Mouse (Mus musculus) C2C12 (cell line): ENCODE results near the gene Gm17359. TPM values are rescaled to one million over a fixed set of nuclear protein-coding genes. Genes with fewer than 3 reads are reported as not detected.
A peak's percentile ranks its signal among the peaks of the same experiment; 100 is the strongest.

Source experiments
- H3K27me3 ChIP-seq: one replicate; pipeline ENCODE4 v1.6.1; 2011; ENCODE audit not compliant: control insufficient read depth, insufficient read depth, insufficient read length
- H3K36me3 ChIP-seq: one replicate; pipeline ENCODE4 v1.6.1; 2011; ENCODE audit not compliant: control insufficient read depth, insufficient read depth
- H3K4me3 ChIP-seq: one replicate; pipeline ENCODE4 v1.5.1; 2011; ENCODE audit warnings: mild to moderate bottlenecking, control low read depth; ENCODE audit not compliant: poor library complexity, insufficient read depth, severe bottlenecking
- H3K79me2 ChIP-seq: one replicate; pipeline ENCODE4 v1.6.1; 2011; ENCODE audit not compliant: control insufficient read depth, insufficient read depth
- H3K79me3 ChIP-seq: one replicate; pipeline ENCODE4 v1.6.1; 2011; ENCODE audit warnings: low read depth, control low read depth
- H3ac ChIP-seq: one replicate; pipeline ENCODE3; 2011; ENCODE audit warnings: low read depth; ENCODE audit not compliant: control insufficient read depth, insufficient read length
- CEBPB ChIP-seq: IDR thresholded peaks from one replicate; pipeline ENCODE4 v1.6.1; 2011; ENCODE audit warnings: low read depth, mild to moderate bottlenecking, control low read depth, moderate library complexity
- CTCF ChIP-seq: IDR thresholded peaks from one replicate; pipeline ENCODE4 v1.5.1; 2011; ENCODE audit not compliant: control insufficient read depth, insufficient read depth, insufficient read length
- FOSL1 ChIP-seq: IDR thresholded peaks from one replicate; pipeline ENCODE4 v1.8.0; 2011; ENCODE audit warnings: mild to moderate bottlenecking, low read length; ENCODE audit not compliant: poor library complexity, insufficient read depth, severe bottlenecking
- MAX ChIP-seq: IDR thresholded peaks from one replicate; pipeline ENCODE4 v1.6.1; 2011; ENCODE audit warnings: mild to moderate bottlenecking, control low read depth
- MYOD1 ChIP-seq: IDR thresholded peaks from one replicate; pipeline ENCODE4 v1.6.1; 2011; ENCODE audit warnings: low read depth; ENCODE audit not compliant: control insufficient read depth, insufficient read length
- MYOG ChIP-seq: IDR thresholded peaks from one replicate; pipeline ENCODE4 v1.6.1; 2011; ENCODE audit not compliant: control insufficient read depth, insufficient read length; ENCODE audit errors: extremely low read depth
- USF1 ChIP-seq: IDR thresholded peaks from one replicate; pipeline ENCODE4 v1.6.1; 2011; ENCODE audit warnings: low read depth, mild to moderate bottlenecking, control low read depth, moderate library complexity
- polyA plus RNA-seq: library from polyadenylated mRNA; unstranded; fragments of >200 nt; fragmentation: generic; extraction: Trizol; gene quantifications from one replicate; pipeline ENCODE4 v1.2.1, GENCODE M21; 2012; ENCODE audit warnings: missing spikeins

The Gm17359 gene
- polyA plus RNA-seq, 1 experiment = not detected

DNA sequence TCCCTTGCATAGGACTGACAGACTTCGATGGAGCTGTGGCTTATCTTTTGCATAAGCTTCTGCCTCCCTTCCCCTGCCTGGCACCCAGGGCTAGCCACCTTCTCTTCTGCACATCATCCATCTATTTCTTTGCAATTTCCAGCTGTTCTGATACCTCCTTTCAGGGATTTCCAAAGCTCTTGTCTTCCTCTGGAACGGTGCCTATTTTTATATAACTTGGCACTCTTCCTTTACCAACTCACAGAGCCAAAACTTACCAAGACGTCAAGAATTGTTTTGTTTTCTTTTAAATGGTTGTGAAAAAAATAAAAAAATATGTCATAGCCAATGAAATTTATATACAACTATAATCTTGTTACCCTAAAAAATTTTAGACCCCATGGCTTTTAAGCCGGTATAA, 64.1 kb downstream of the Gm17359 start:
- H3K79me2 ChIP-seq = no peaks in the 10 kb centered on the region
- no peaks in the 10 kb centered on the region for H3K79me3 ChIP-seq
- H3K27me3 ChIP-seq = no peaks in the 10 kb centered on the region
- no peak overlapping the region for H3K4me3 ChIP-seq
- H3ac ChIP-seq = no peak overlapping the region
- TF ChIP-seq MYOD1 (no peak), CTCF (no peak), USF1 (no peak), CEBPB (no peak), MYOG (no peak), MAX (no peak), FOSL1 (no peak)
- H3K36me3 ChIP-seq = no peaks in the 10 kb centered on the region

DNA sequence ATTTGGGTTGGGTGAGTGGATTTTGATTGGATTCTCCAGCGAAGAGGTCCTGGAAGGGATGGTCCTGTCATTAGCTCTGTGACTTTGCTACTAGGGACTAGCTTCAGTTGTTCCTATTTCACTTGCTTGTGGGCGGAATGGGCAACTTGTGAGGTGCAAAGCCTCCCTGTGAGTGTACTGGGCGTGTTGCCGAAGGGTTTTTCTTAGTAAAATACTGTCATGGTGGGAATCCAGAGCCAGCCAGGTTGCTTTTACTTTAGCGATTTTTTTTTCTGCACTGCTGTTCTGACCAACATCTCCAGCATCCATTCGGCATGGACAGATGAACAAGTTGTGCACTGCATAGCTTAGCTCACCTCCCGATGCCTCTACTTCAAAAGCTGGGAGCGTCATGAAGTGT, 65.6 kb downstream of the Gm17359 start:
- TF ChIP-seq USF1 (no peak), MYOG (no peak), FOSL1 (no peak), MYOD1 (no peak), CEBPB (no peak), CTCF (no peak), MAX (no peak)
- Histone ChIP-seq H3K79me3 (no peaks in the 10 kb centered on the region), H3K27me3 (no peaks in the 10 kb centered on the region), H3K79me2 (no peaks in the 10 kb centered on the region), H3K4me3 (no peak overlapping the region), H3ac (no peak overlapping the region), H3K36me3 (no peaks in the 10 kb centered on the region)

DNA sequence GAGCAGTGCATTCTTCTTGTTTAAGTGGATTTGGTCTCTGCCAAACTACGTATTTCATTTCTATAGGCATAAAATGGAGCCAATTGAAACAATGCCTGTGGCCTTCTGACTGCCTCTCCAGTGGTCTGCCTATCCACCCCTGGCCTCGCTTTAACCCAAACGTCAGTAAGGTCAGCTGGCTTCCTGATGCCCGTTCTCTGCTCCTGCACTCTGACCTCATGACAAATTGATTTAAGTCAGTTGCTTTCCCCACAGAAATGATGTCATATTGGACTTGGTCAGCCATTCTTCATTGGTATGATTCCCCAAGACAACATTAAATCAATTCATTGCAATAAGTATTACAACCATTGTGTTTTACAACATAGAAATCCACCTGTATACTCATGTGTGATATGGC, 72.1 kb downstream of the Gm17359 start:
- Histone ChIP-seq H3K79me3 (no peaks in the 10 kb centered on the region), H3K27me3 (no peaks in the 10 kb centered on the region), H3ac (no peak overlapping the region), H3K79me2 (no peaks in the 10 kb centered on the region), H3K4me3 (no peak overlapping the region), H3K36me3 (no peaks in the 10 kb centered on the region)
- TF ChIP-seq MYOG = no peak
- no peak for TF ChIP-seq FOSL1

DNA sequence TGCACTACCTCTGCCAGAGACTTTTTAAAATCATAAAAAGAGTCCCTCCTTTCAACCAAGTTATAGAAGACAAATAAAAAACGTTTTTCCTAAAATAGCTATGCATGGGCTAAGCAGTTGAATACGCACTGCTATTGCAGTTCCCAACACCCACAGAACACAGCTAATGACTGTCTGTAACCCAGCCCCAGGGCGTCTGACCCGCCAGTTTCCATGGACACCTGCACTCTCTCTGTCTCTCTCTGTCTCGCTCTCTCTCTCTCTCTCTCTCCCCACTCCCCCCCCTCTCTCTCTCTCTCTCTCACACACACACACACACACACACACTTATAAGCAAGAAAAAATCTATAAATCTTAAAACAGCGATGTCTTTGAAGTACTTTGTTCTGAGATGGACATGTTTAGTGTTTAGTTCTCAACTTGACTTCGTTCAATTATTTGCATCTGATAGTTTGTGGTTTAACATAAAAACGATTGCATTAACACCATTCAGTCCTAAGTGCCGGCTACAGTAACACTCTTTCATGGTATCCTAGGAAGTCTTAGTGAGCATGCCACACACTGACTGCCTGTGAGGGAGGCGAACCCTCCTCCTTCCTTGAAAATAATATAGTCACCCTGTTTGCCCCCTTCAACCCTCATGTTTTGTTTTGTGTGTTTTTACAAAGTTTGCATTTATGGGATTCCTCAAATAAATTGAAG, 73.6 kb downstream of the Gm17359 start:
- no peak overlapping the region for H3ac ChIP-seq

DNA sequence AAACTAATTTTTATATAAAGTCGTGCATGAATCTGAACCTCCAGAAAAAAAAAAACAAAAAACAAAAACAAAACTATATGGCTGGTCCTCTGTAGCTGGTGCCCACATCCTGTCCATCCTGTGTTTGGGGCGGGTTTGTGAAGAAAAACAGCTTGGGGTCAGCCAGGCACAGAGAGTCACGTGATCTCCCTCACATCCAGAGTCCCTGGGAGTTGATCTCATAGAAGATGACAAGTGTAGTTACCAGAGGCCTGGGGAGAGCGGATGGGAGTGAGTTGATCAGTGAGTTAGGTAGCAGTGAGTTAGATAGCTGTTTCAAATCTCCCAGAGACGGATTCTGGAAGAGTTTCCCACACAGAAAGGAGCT, 74.2 kb downstream of the Gm17359 start:
- H3K79me3 ChIP-seq = no peaks in the 10 kb centered on the region
- peak; percentile 61 for TF ChIP-seq USF1
- TF ChIP-seq MYOG = no peak

More for the DNA sequence above, 73.6 kb downstream of the Gm17359 start:
- TF ChIP-seq CEBPB = no peak
- no peak for TF ChIP-seq MYOG
- TF ChIP-seq CTCF = no peak
- no peak for TF ChIP-seq USF1
- TF ChIP-seq FOSL1 = no peak
- TF ChIP-seq MAX = no peak
- TF ChIP-seq MYOD1 = no peak
- Histone ChIP-seq H3K27me3 (no peaks in the 10 kb centered on the region), H3K79me3 (no peaks in the 10 kb centered on the region), H3K4me3 (no peak overlapping the region), H3K79me2 (no peaks in the 10 kb centered on the region), H3K36me3 (no peaks in the 10 kb centered on the region)

DNA sequence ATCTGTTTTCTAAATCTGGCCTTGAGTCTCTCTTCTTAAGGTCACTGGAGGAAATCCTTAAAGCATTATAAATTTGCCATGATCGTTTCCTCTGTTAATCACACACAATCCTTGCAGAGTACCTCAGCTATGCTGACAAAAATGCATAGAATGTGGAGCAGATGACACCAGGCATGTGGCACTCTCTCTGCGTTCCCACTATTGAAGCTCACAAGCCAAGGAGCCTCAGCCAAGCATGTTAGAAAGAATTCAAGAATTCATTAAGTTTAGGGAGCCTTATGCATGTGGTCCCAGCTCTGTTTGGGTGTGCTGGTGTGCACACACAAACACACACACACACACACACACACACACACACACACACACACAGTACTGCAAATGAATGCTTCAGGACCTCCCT, 75.2 kb downstream of the Gm17359 start:
- no peaks in the 10 kb centered on the region for H3K79me2 ChIP-seq
- no peak overlapping the region for H3K4me3 ChIP-seq
- H3K79me3 ChIP-seq = no peaks in the 10 kb centered on the region
- no peaks in the 10 kb centered on the region for H3K36me3 ChIP-seq
- H3K27me3 ChIP-seq = no peaks in the 10 kb centered on the region
- no peak overlapping the region for H3ac ChIP-seq
- TF ChIP-seq CTCF (no peak), FOSL1 (no peak), CEBPB (no peak), MAX (no peak), USF1 (no peak), MYOD1 (no peak), MYOG (no peak)

More for the DNA sequence above, 74.2 kb downstream of the Gm17359 start:
- no peaks in the 10 kb centered on the region for H3K79me2 ChIP-seq
- no peak overlapping the region for H3K4me3 ChIP-seq
- no peak overlapping the region for H3ac ChIP-seq
- no peaks in the 10 kb centered on the region for H3K36me3 ChIP-seq
- no peaks in the 10 kb centered on the region for H3K27me3 ChIP-seq
